Mouse (Mus musculus): ENCODE results near the gene Ccdc182.

The Ccdc182 gene

GRCm38 (mm10) chr11:88293631-88294393 lies at the start of gene Ccdc182:
Ccdc182 (plus strand) TSS chr11:88294058.
- in situ Hi-C loops (cut with MboI, MseI), result no loop called here

GRCm38 (mm10) chr11:88245581-88246170 lies 48.2 kb upstream of the Ccdc182 start:
- in situ Hi-C loops (cut with MboI, MseI), result no loop called here

DNA sequence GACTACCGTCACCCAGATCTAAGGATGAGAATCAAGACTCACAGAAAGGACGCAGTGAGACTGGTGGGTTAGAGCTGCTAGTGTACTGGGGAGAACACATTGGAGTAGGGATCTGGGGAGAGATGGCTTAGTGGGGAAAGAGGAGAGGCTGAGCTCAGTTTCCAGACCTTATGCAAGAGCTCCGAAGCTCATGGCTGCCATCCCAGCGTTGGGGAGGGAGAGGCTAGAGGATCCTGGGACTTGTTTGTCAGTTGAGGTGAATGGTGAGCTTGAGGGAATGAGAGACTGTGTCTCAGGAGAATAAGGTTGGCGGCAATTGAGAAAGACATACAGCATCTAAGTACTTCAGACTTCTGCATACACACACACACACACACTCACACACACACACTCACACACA lies 45.2 kb upstream of the Ccdc182 start:
- in situ Hi-C loops (cut with MboI, MseI), result no loop called here

- in situ Hi-C loops (cut with MboI, MseI), result loop anchor here (10.0 kb wide), 1 partner anchor 584 kb away; no protein-coding TSS in a partner anchor
These were observed 43.3 kb upstream of the Ccdc182 start for GRCm38 (mm10) chr11:88250568-88250967.

- in situ Hi-C loops (cut with MboI, MseI), result loop anchor here (10.0 kb wide), 1 partner anchor 584 kb away; no protein-coding TSS in a partner anchor
These were observed 42.6 kb upstream of the Ccdc182 start for GRCm38 (mm10) chr11:88251295-88251694.

- in situ Hi-C loops (cut with MboI, MseI), result loop anchor here (10.0 kb wide), 1 partner anchor 583 kb away; no protein-coding TSS in a partner anchor
These were observed 41.7 kb upstream of the Ccdc182 start for GRCm38 (mm10) chr11:88251972-88252766.

GRCm38 (mm10) chr11:88252767-88253513 lies 40.9 kb upstream of the Ccdc182 start:
- in situ Hi-C loops (cut with MboI, MseI), result loop anchor here (10.0 kb wide), 1 partner anchor 582 kb away; no protein-coding TSS in a partner anchor

- in situ Hi-C loops (cut with MboI, MseI), result loop anchor here (10.0 kb wide), 1 partner anchor 581 kb away; no protein-coding TSS in a partner anchor
These were observed 40.2 kb upstream of the Ccdc182 start for GRCm38 (mm10) chr11:88253514-88254167.

GRCm38 (mm10) chr11:88257700-88258099 lies 36.2 kb upstream of the Ccdc182 start:
- in situ Hi-C loops (cut with MboI, MseI), result loop anchor here (10.0 kb wide), 1 partner anchor 577 kb away; no protein-coding TSS in a partner anchor

DNA sequence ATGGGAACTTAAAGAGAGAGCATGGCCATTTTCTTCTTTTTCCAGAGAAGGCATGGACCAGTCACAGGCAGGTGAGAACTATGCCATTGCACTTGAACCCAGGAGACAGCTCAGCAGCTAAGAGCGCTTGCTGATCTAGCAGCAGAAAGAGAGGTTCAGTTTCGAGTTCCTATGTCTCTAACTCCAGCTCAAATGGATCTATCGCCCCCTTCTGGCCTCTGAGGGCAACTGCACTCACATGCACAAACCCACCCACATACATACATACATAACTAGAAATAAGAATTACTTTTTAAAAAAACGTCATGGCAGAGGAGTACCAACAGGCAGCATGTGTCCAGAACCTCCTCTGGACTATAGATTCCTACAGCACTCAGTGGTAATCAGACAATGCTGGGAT lies 35.6 kb upstream of the Ccdc182 start:
- in situ Hi-C loops (cut with MboI, MseI), result loop anchor here (10.0 kb wide), 1 partner anchor 577 kb away; no protein-coding TSS in a partner anchor

DNA sequence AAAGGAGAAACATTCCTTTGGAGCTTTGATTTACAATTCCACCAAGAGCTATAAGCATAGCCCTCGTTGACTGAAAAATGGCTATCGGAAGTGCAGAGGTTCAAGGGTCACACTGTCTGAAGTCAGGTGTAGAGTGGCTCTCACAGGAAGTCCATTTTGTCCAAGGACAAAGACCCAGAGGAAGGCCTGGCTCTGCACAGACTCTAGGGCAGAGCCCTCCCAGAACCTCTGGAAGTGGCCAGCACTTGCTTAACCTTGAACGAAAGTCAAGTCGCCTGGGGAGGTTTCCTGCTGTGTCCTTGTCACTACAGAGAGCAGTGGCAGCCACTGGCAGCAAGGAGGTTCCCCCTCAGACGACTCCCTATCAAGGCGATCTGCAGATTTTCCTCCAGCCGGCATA lies 33.4 kb upstream of the Ccdc182 start:
- in situ Hi-C loops (cut with MboI, MseI), result no loop called here

GRCm38 (mm10) chr11:88264889-88265288 lies 29.0 kb upstream of the Ccdc182 start:
- in situ Hi-C loops (cut with MboI, MseI), result no loop called here

- in situ Hi-C loops (cut with MboI, MseI), result no loop called here
These were observed 27.5 kb upstream of the Ccdc182 start for GRCm38 (mm10) chr11:88266311-88266710.

GRCm38 (mm10) chr11:88271870-88272269 lies 22.0 kb upstream of the Ccdc182 start:
- in situ Hi-C loops (cut with MboI, MseI), result no loop called here

DNA sequence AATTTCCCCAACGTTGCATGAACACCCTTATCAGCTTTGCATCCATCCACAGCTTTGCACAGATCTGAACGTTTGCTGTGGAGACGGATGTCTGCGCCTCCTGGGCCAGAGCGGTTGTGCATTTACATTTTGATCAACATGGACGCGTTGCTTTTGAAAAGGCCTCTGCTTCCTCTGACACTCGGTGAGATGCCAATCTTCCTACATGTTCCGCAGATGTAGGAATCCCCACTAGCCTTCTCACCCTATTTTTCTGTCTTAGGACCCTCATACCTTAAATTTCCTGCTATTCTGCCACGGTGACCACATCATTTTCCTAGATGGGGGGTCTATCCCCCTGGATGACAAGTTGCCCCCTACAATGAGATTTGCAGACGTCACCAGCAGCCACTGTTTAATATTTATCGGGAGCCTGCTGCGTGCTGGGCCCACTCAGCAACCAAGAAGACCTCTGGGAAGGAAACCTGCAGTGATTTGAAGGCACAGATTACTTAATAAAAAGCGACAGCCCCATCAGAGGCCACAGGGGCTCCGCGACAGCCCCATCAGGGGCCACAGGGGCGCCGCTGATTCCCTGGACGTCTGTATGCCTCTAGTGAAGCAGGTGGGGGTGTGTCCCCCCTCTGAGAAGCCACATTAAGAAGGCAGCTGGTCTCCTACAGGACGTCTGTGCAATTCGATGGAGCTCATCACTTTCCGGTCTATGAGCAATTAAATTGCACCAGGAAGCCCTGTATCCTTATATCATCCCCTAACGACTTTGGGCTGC lies 19.6 kb upstream of the Ccdc182 start:
- in situ Hi-C loops (cut with MboI, MseI), result no loop called here

GRCm38 (mm10) chr11:88274901-88275498 lies 18.9 kb upstream of the Ccdc182 start:
- in situ Hi-C loops (cut with MboI, MseI), result no loop called here

DNA sequence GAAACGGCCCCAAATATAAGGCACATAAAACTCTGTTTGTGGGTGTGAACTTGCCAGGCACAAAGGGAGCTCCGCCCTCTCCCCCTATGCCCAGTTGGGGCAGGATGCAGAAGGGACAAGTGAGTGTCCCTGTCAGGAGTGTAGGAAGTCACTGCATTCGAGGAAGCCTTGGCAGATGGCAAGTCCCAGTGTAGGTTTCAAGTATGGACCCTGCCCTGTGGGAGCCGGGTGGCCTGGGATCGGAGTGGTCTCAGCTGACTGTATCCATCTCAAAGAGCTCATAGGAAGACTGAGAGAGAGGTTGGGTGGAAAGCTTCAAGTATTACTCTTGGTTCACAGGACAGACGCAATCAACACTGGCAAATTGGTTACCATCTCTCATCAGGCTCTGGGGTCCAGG lies 17.9 kb upstream of the Ccdc182 start:
- in situ Hi-C loops (cut with MboI, MseI), result no loop called here

DNA sequence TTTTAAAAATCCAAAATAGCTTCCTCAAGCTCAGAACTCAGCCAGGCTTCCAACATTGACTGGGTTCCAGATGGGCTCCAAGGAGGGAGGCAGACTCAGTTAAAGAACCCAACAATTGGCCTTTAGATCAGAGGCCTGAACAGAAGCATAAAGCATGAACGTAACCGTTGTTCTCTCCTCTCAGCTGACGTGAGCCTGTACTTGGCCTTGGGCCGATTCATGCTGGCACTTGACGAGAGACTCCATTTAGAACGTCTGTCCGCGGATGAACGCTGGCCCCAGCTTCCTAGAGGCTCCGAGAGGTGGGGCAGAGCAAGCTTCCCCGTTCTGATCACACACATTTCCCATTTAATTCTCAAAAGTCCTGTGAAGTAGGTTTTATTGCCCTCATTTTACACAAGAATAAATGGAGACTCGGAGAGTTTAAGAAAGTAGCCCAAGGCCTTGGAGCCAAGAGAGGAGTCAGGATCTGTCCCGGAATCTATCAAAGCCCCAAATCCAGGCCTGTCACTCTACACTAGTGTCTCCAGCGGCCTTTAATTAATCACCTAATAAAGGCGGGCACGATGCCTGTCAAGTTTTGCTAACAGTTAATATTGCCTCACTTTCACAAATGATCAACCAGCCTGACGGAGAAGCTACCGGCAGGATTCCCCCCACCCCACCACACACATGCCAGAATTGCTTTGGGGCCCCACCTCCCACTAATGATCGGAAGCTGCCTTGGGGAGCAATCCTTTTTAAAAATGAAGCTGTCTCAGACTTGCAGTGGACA lies 17.1 kb upstream of the Ccdc182 start:
- in situ Hi-C loops (cut with MboI, MseI), result no loop called here

GRCm38 (mm10) chr11:88279006-88279405 lies 14.9 kb upstream of the Ccdc182 start:
- in situ Hi-C loops (cut with MboI, MseI), result no loop called here
